Mouse (Mus musculus) liver, adult (tissue): Measurements from ENCODE around the gene Hoxd12.

Experiments
- GATA4 ChIP-seq: IDR thresholded peaks from 2 replicates; pipeline ENCODE4 v1.6.1; 2014; ENCODE audit warnings: mild to moderate bottlenecking, low read length; ENCODE audit not compliant: insufficient replicate concordance

The Hoxd12 gene

GRCm38 (mm10) chr2:74720384-74720783, 45.6 kb downstream of the Hoxd12 start:
- TF ChIP-seq GATA4: no peak

GRCm38 (mm10) chr2:74720955-74721491, 46.2 kb downstream of the Hoxd12 start:
- no peak for TF ChIP-seq GATA4

GRCm38 (mm10) chr2:74721882-74722281, 47.1 kb downstream of the Hoxd12 start:
- TF ChIP-seq GATA4: no peak

- TF ChIP-seq GATA4: no peak
Measured at GRCm38 (mm10) chr2:74722949-74723348, 48.1 kb downstream of the Hoxd12 start.

GRCm38 (mm10) chr2:74724244-74725015, 49.6 kb downstream of the Hoxd12 start:
- no peak for TF ChIP-seq GATA4

- TF ChIP-seq GATA4: no peak
Measured at GRCm38 (mm10) chr2:74725171-74725570, 50.4 kb downstream of the Hoxd12 start.

- TF ChIP-seq GATA4: no peak
Measured at GRCm38 (mm10) chr2:74726551-74726950, 51.7 kb downstream of the Hoxd12 start, which contains the start of gene Gm28230. Gene Gm28230, plus strand, starts transcription at chr2:74726728.

- no peak for TF ChIP-seq GATA4
Measured at GRCm38 (mm10) chr2:74726973-74727639, 52.3 kb downstream of the Hoxd12 start.
